Mouse (Mus musculus) frontal cortex, adult 2 months (tissue): ENCODE data around the gene Ccdc184. TPM values are rescaled to one million over a fixed set of nuclear protein-coding genes. Genes with fewer than 3 reads are reported as not detected.
A peak's percentile ranks its signal among the peaks of the same experiment; 100 is the strongest.

ENCODE experiments used
- DNase-seq, 2 experiments: peaks; one replicate each; pipeline ENCODE4 v3.0.0; 2022; ENCODE audit warnings: low spot score in 1 of 2; ENCODE audit errors: extremely low spot score in 1 of 2
- polyA plus RNA-seq: library from polyadenylated mRNA; depleted of rRNA; stranded (reverse); fragments of >200 nt; gene quantifications from 2 replicates; pipeline ENCODE4 v1.2.3, GENCODE M21; 2012

Ccdc184 gene
- polyA plus RNA-seq, 1 experiment, result 13.0 TPM

DNA sequence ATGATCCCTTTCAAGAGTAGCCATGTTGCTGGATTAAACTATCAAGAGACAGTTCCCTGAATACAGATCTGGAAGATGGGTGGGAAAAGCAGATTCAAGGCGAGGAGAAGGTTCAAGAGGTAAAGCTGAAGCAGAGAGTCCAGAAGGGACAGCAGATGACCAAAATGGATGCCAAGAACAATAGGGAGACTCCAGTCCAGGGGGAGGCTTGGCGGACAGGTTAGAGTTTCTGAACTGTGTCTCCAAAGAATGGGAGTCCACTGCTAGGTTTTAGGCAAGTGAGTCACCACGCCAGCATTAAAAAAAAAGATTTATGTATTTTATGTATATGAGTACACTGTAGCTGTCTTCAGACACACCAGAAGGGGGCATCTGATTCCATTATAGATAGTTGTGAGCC lies 12.3 kb upstream of the Ccdc184 start:
- no peak for DNase-seq

DNA sequence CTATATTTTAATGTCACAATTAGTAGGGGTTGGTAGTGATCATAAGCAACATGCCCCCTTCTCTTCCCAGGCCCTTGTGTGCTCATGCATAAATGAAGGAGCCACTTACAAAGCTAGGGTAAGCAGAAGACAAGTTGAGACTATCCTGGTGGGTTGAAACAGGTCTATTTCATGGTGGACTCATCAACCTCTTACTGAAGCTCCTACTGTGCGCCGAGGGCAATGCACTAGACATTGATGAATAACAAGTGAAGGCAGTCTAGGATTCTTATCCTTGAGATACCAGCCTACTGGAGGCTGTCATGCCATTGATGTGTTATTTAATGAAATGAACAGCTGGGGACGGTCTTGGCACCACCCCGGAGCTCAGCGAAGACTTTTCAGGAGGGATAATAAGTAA lies 11.7 kb upstream of the Ccdc184 start:
- no peak for DNase-seq

DNA sequence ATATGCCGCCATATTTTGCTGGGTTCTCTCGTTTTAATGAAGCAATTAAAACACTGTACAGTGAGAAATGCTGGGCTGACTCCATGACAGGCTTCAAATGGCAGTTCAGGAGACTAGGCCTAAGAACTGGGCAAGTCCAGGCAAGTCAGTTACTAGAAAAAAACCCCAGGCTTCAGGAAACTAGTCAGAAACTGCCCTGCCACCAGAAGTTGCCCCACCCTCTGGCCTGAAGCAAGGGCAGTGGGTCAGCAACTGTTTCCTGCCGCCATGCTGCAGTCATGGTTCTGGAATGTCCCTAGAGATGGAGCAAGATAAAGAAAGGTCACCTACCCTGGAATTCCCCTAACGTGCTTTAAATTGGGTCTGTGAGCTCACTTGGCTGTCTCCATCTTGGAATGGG lies 11.0 kb upstream of the Ccdc184 start:
- DNase-seq, result no peak

DNA sequence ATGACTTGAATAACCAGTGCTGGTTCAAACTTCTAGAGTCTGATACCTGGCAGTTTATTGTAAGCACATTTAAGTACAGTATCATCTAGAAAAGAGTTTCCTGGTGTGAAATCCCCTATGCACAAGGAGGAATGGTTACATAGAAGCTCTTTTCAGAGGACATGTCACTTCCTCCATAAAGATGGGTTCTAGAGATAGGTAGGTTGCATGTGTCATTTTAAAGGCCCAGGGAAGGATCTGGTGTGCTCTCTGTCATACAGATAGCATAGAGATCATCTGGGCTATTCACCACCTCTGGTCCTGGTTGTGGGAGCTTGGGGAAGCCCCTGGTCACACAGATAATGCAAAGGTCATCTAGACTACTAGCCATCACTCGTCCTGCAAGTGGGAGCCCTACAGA lies 9.7 kb upstream of the Ccdc184 start:
- DNase-seq, result no peak

GRCm38 (mm10) chr15:98161026-98161805 lies 5.7 kb upstream of the Ccdc184 start:
- DNase-seq, result no peak

DNA sequence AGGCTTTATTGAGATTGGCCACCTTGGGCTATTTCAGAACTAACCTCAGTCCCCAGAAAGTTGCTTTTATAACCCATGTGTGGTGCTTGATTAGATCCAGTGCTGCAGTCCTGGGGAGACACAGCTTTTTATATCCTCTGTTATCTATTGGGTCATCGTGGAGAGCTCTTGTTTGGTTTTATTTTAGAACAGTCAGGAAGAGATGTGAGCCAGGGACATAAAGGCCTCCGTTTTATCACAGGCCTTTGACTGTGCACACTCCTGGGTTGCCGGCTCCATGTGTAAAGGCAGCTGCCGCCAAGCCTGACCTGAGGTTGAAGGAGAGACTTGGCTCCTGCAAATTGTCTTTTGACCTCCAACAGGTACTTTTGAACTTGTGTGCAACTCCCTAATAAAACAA lies 4.4 kb upstream of the Ccdc184 start:
- DNase-seq, result no peak

GRCm38 (mm10) chr15:98165525-98165924 lies 1.4 kb upstream of the Ccdc184 start, which contains the start of gene Asb8:
Asb8 (minus strand) TSS chr15:98165625.
- DNase-seq, result no peak

GRCm38 (mm10) chr15:98167645-98168621 lies 975 bp downstream of the Ccdc184 start:
- peak; percentile 85 to 94 for DNase-seq

- DNase-seq, result no peak
Measured at GRCm38 (mm10) chr15:98168622-98169004, 1.7 kb downstream of the Ccdc184 start.

- peak; percentile 54 to 75 for DNase-seq
Measured at GRCm38 (mm10) chr15:98170365-98170764, 3.4 kb downstream of the Ccdc184 start.

- no peak for DNase-seq
Measured at GRCm38 (mm10) chr15:98170917-98171316, 4.0 kb downstream of the Ccdc184 start.

DNA sequence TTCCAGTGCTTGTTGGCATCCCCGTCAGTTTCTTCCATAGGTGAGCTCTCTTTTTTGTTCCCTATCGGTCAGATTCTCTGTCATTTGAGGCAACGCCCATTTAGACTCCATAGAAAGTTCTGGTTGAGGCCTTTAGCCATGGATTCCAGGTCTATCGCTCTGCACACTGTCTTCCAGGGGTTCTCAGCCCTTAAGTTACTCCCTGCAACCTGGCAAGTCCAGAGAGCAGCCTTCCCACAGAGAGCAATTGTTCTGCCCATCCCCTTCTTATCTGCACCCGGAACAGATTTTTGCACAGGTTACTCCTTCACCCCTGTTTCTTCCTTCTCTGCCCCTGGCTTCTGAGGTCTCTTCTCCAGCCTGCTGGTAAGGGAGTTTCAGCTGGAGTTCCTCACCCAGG lies 5.2 kb downstream of the Ccdc184 start:
- DNase-seq, result no peak

DNA sequence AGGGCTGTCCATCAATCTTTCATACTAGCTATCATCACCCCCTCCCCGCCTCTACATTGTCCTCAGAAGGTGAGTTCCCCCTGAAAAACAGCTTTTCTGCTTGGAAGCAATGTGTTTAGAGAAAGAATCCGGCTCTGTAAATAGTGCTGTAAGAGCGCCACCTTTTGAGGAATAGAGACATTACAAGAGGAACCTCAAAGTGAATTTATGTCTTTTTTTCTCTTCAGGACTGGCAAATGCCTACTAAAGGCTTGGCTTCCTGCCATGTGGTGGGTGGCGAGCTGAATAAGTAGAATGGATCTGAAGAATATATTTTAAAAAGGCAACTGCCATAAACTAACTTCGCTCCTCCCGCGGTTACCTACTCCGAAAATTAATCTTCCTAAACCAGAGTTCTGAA lies 6.9 kb downstream of the Ccdc184 start:
- DNase-seq, result peak; percentile 81 to 95

- no peak for DNase-seq
Measured at GRCm38 (mm10) chr15:98177320-98177719, 10.4 kb downstream of the Ccdc184 start.

GRCm38 (mm10) chr15:98180567-98181131 lies 13.7 kb downstream of the Ccdc184 start:
- no peak for DNase-seq

GRCm38 (mm10) chr15:98181132-98181711 lies 14.3 kb downstream of the Ccdc184 start:
- peak; percentile 93 to 95 for DNase-seq

DNA sequence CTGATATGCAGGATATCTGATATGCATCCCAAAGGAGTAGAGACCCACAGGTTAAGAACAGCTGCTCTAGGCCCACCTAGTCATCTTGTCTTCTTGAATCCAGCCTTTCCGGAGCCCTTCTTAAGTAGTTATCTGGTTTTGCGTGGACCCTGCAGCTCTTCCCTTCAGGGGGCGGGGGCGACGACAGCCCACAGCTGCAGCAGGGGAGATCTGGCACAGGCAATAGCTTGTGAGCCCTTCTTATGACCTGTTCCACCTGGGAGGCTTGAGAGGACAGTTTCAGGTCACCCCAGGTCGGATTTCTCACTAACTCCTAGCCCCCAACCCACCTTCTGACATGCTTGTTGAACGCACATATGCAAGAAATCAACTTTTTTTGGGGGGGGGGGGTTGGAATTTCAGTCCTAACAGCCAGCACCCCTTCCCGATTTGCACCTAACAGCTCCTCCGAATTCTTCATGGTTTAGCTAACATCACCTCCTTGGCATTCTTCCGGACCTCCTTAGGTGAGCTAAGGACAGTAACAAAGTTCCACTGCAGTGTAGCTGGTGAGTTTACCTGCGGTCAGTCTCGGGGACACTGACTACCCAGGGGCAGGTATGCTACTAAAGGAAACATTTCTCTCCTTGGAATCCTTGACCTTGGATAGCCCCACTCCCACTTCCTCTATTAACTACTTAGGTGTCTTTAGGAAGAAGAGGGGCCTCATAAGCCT lies 15.1 kb downstream of the Ccdc184 start:
- no peak for DNase-seq

GRCm38 (mm10) chr15:98184456-98184855 lies 17.5 kb downstream of the Ccdc184 start:
- no peak for DNase-seq

GRCm38 (mm10) chr15:98195442-98195841 lies 28.5 kb downstream of the Ccdc184 start, which contains the start of gene Olfr288:
Olfr288 (minus strand) TSS chr15:98195542.
- DNase-seq, result no peak

DNA sequence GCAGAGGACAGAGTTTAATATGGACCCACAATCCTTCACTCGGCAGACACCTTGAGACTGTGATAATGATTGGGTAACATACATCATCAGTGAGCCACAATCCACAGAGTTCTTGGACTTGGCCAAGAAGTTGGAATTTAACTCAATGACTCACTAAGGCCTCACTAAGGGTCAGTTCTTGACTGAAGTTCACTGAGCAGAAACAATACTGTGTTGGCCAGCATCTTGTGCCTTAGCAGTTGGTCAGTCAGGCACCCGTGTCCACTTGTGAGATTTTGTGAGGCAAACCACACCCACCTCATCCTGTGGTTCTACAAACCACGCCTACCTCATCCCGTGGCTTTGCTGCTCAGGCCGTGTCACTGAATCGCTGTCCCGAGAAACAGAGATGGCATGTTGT lies 42.7 kb downstream of the Ccdc184 start:
- no peak for DNase-seq
